Mouse (Mus musculus): ENCODE measurements around the gene Ppp1r27. TPM values are rescaled to one million over a fixed set of nuclear protein-coding genes. Genes with fewer than 3 reads are reported as not detected.

Ppp1r27 gene
- polyA plus RNA-seq, 1 experiment from 2014 or later = not detected

- Histone ChIP-seq H3K9me3 (peaks cover 7% of the 10 kb centered on the region; the same call in 1 of the 2 replicates), H3K27me3 (no peaks in the 10 kb centered on the region), H3K4me2 (replicated peaks) (no peak overlapping the region), H3K36me3 (peaks cover 11% of the 10 kb centered on the region), H3K27ac (replicated peaks) (no peak overlapping the region), H3K4me3 (no peak overlapping the region), H3K9ac (replicated peaks) (no peak overlapping the region), H3K4me1 (peaks cover 6% of the 10 kb centered on the region)
- ATAC-seq (ENCODE audit: low FRiP score, low read depth) = no peak
- 82% methylated on average over 7 of the region's 7 CpGs for WGBS
Measured at GRCm38 (mm10) chr11:120554834-120555233, 3.9 kb upstream of the Ppp1r27 start.

- Histone ChIP-seq H3K36me3 (no peaks in the 10 kb centered on the region), H3K4me2 (replicated peaks) (no peak overlapping the region), H3K27me3 (no peaks in the 10 kb centered on the region), H3K9me3 (peaks cover 7% of the 10 kb centered on the region; the same call in 1 of the 2 replicates), H3K27ac (replicated peaks) (no peak overlapping the region), H3K4me1 (peaks cover 19% of the 10 kb centered on the region), H3K9ac (replicated peaks) (no peak overlapping the region), H3K4me3 (no peak overlapping the region)
- ATAC-seq (ENCODE audit: low FRiP score, low read depth) = no peak
- WGBS = 80% methylated on average over 5 of the region's 5 CpGs
Measured at GRCm38 (mm10) chr11:120552736-120553135, 1.8 kb upstream of the Ppp1r27 start.

- peak overlapping the region; percentile 91 for H3K4me2 ChIP-seq (replicated peaks)
- no peaks in the 10 kb centered on the region for H3K9me3 ChIP-seq
- ATAC-seq (ENCODE audit: low FRiP score, low read depth) = peak; percentile 73
- WGBS = 76% methylated on average over 11 of the region's 11 CpGs
- H3K27ac ChIP-seq (replicated peaks) = peak overlapping the region; percentile 85
- H3K9ac ChIP-seq (replicated peaks) = peak overlapping the region; percentile 97
- peaks cover 22% of the 10 kb centered on the region for H3K4me1 ChIP-seq
- peak overlapping the region; percentile 86 for H3K4me3 ChIP-seq
- peaks cover 9% of the 10 kb centered on the region; the same call in 1 of the 2 replicates for H3K36me3 ChIP-seq
- H3K27me3 ChIP-seq = no peaks in the 10 kb centered on the region
Measured at GRCm38 (mm10) chr11:120549986-120550809, 734 bp downstream of the Ppp1r27 start.

GRCm38 (mm10) chr11:120549168-120549945 lies 1.6 kb downstream of the Ppp1r27 start, which contains the start of gene Mcrip1:
Gene Mcrip1, minus strand, starts transcription at chr11:120549727.
- peak within 1 kb of the TSS; percentile 97 for H3K9ac ChIP-seq (replicated peaks)
- peak; percentile 94 for ATAC-seq (ENCODE audit: low FRiP score, low read depth)
- H3K27ac ChIP-seq (replicated peaks) = peak within 1 kb of the TSS; percentile 85
- H3K4me2 ChIP-seq (replicated peaks) = peak within 1 kb of the TSS; percentile 91
- WGBS = under 1% methylated on average over 83 of the region's 87 CpGs
- H3K36me3 ChIP-seq = peaks cover 18% of the 10 kb centered on the region
- H3K27me3 ChIP-seq = no peaks in the 10 kb centered on the region
- H3K4me3 ChIP-seq = peak within 1 kb of the TSS; percentile 86
- no peaks in the 10 kb centered on the region for H3K9me3 ChIP-seq
- peaks cover 22% of the 10 kb centered on the region for H3K4me1 ChIP-seq

GRCm38 (mm10) chr11:120548786-120549167 lies 2.2 kb downstream of the Ppp1r27 start:
- 33% methylated on average over 7 of the region's 7 CpGs for WGBS

GRCm38 (mm10) chr11:120548214-120548613 lies 2.7 kb downstream of the Ppp1r27 start:
- 90% methylated on average over 3 of the region's 3 CpGs for WGBS
- no peaks in the 10 kb centered on the region for H3K27me3 ChIP-seq
- peak overlapping the region; percentile 86 for H3K4me3 ChIP-seq
- peak overlapping the region; percentile 91 for H3K4me2 ChIP-seq (replicated peaks)
- peaks cover 29% of the 10 kb centered on the region for H3K36me3 ChIP-seq
- no peak for ATAC-seq (ENCODE audit: low FRiP score, low read depth)
- H3K9me3 ChIP-seq = no peaks in the 10 kb centered on the region
- H3K9ac ChIP-seq (replicated peaks) = peak overlapping the region; percentile 97
- no peak overlapping the region for H3K27ac ChIP-seq (replicated peaks)
- peaks cover 22% of the 10 kb centered on the region for H3K4me1 ChIP-seq

More at GRCm38 (mm10) chr11:120548786-120549167, 2.2 kb downstream of the Ppp1r27 start:
- Histone ChIP-seq H3K4me1 (peaks cover 22% of the 10 kb centered on the region), H3K4me3 (peak overlapping the region; percentile 86), H3K27ac (replicated peaks) (peak overlapping the region; percentile 85), H3K9ac (replicated peaks) (peak overlapping the region; percentile 97), H3K9me3 (no peaks in the 10 kb centered on the region), H3K27me3 (no peaks in the 10 kb centered on the region), H3K4me2 (replicated peaks) (peak overlapping the region; percentile 91), H3K36me3 (peaks cover 24% of the 10 kb centered on the region)
- ATAC-seq (ENCODE audit: low FRiP score, low read depth) = no peak

- Histone ChIP-seq H3K9ac (replicated peaks) (no peak overlapping the region; the same call in 1 of the 2 replicates), H3K4me2 (replicated peaks) (0 out of 2 replicates have a peak overlapping the region, but pooled peaks have one; percentile 91), H3K36me3 (peaks cover 37% of the 10 kb centered on the region), H3K9me3 (no peaks in the 10 kb centered on the region), H3K4me3 (no peak overlapping the region), H3K4me1 (peaks cover 22% of the 10 kb centered on the region), H3K27ac (replicated peaks) (no peak overlapping the region), H3K27me3 (no peaks in the 10 kb centered on the region)
- 72% methylated on average over 2 of the region's 2 CpGs for WGBS
- no peak for ATAC-seq (ENCODE audit: low FRiP score, low read depth)
Measured at GRCm38 (mm10) chr11:120547469-120547868, 3.5 kb downstream of the Ppp1r27 start.

GRCm38 (mm10) chr11:120545964-120546363 lies 5.0 kb downstream of the Ppp1r27 start:
- peaks cover 22% of the 10 kb centered on the region for H3K4me1 ChIP-seq
- H3K27me3 ChIP-seq = no peaks in the 10 kb centered on the region
- no peak for ATAC-seq (ENCODE audit: low FRiP score, low read depth)
- H3K9ac ChIP-seq (replicated peaks) = no peak overlapping the region
- no peaks in the 10 kb centered on the region for H3K9me3 ChIP-seq
- 90% methylated on average over 3 of the region's 3 CpGs for WGBS
- no peak overlapping the region for H3K4me2 ChIP-seq (replicated peaks)
- peaks cover 46% of the 10 kb centered on the region for H3K36me3 ChIP-seq
- H3K27ac ChIP-seq (replicated peaks) = no peak overlapping the region
- no peak overlapping the region for H3K4me3 ChIP-seq

- 91% methylated on average over 6 of the region's 6 CpGs for WGBS
- Histone ChIP-seq H3K4me2 (replicated peaks) (no peak overlapping the region), H3K4me1 (peaks cover 16% of the 10 kb centered on the region), H3K9me3 (no peaks in the 10 kb centered on the region), H3K9ac (replicated peaks) (no peak overlapping the region), H3K27ac (replicated peaks) (no peak overlapping the region), H3K36me3 (peaks cover 46% of the 10 kb centered on the region), H3K4me3 (no peak overlapping the region), H3K27me3 (0 out of 2 replicates have a peak, but pooled peaks cover 1% of the 10 kb centered on the region)
- no peak for ATAC-seq (ENCODE audit: low FRiP score, low read depth)
Measured at GRCm38 (mm10) chr11:120542376-120542775, 8.6 kb downstream of the Ppp1r27 start.

GRCm38 (mm10) chr11:120541907-120542306 lies 9.0 kb downstream of the Ppp1r27 start:
- no peak overlapping the region for H3K4me3 ChIP-seq
- H3K4me1 ChIP-seq = peaks cover 16% of the 10 kb centered on the region
- ATAC-seq (ENCODE audit: low FRiP score, low read depth) = no peak
- no peaks in the 10 kb centered on the region for H3K9me3 ChIP-seq
- peaks cover 46% of the 10 kb centered on the region for H3K36me3 ChIP-seq
- no peak overlapping the region for H3K27ac ChIP-seq (replicated peaks)
- no peak overlapping the region for H3K9ac ChIP-seq (replicated peaks)
- no peak overlapping the region for H3K4me2 ChIP-seq (replicated peaks)
- H3K27me3 ChIP-seq = 0 out of 2 replicates have a peak, but pooled peaks cover 6% of the 10 kb centered on the region
- WGBS = 37% methylated on average over 4 of the region's 4 CpGs

GRCm38 (mm10) chr11:120539285-120540014 lies 11.5 kb downstream of the Ppp1r27 start:
- ATAC-seq (ENCODE audit: low FRiP score, low read depth) = peak; percentile 63; the same call in 1 of the 2 replicates
- Histone ChIP-seq H3K4me2 (replicated peaks) (peak overlapping the region; percentile 26), H3K4me3 (no peak overlapping the region), H3K9me3 (no peaks in the 10 kb centered on the region), H3K9ac (replicated peaks) (no peak overlapping the region), H3K36me3 (peaks cover 29% of the 10 kb centered on the region), H3K4me1 (peaks cover 16% of the 10 kb centered on the region), H3K27ac (replicated peaks) (peak overlapping the region; percentile 76), H3K27me3 (peaks cover 24% of the 10 kb centered on the region)
- 19% methylated on average over 10 of the region's 10 CpGs for WGBS
